Mouse (Mus musculus) cerebellum, adult 2 months (tissue): ENCODE results near the gene Lman1l.

ENCODE experiments used
- CTCF ChIP-seq: fragments of 200-500 bp; IDR thresholded peaks from 2 replicates; pipeline ENCODE4 v1.5.1; 2011; ENCODE audit warnings: low read depth, mild to moderate bottlenecking, control low read depth, low read length, moderate library complexity, borderline replicate concordance; ENCODE audit not compliant: insufficient read depth
- POLR2A ChIP-seq: fragments of 200-500 bp; IDR thresholded peaks from 2 replicates; pipeline ENCODE4 v1.6.1; 2011; ENCODE audit warnings: low read length, control low read depth, borderline replicate concordance; ENCODE audit not compliant: insufficient read depth

DNA sequence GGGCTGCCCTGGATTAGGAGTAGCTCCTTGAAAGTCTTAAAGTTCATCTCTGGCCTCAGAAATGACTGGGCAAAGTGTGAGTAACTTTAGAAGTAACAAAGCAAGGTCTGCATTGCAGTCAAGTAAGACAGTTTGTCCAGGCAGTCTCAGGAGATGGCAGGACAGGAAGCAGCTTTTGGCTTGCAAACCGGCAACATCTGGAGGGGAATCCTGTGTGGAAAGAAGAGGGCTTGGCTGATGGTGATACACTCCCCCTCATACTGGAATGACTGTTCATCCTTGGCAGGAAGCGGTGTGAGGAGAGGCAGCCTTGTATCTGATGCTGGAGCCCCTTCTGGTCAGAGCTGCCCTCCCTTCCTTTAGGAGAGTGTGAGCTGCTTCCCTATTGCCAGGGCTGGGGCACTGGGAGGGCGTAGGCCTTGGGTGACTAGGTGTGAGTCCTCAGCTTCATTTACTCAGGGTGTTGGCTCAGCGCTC, 57.6 kb downstream of the Lman1l start:
- TF ChIP-seq POLR2A (no peak), CTCF (no peak)
